Mouse (Mus musculus) forebrain, embryonic 13.5 days (tissue): Measurements from ENCODE around the gene Gprin1. TPM values are rescaled to one million over a fixed set of nuclear protein-coding genes. Genes with fewer than 3 reads are reported as not detected.

Experiments used
- ATAC-seq: fragments of 200-750 bp; cut with Nextera tagmentation; 2 replicates; pipeline ENCODE4 v1.8.0; 2017
- H3K27ac ChIP-seq: fragments of 300-500 bp; sonication (generic); 2 replicates; pipeline ENCODE4 v1.5.1; 2015; ENCODE audit warnings: inconsistent platforms, mild to moderate bottlenecking, moderate library complexity
- H3K27me3 ChIP-seq: fragments of 300-500 bp; sonication (generic); 2 replicates; pipeline ENCODE4 v1.6.1; 2015; ENCODE audit warnings: mild to moderate bottlenecking, inconsistent platforms
- H3K36me3 ChIP-seq: fragments of 300-500 bp; sonication (generic); 2 replicates; pipeline ENCODE4 v1.6.1; 2015; ENCODE audit warnings: mild to moderate bottlenecking, inconsistent platforms; ENCODE audit not compliant: poor library complexity, severe bottlenecking
- H3K4me1 ChIP-seq: fragments of 300-500 bp; sonication (generic); 2 replicates; pipeline ENCODE4 v1.6.1; 2015; ENCODE audit warnings: inconsistent platforms
- H3K4me2 ChIP-seq: fragments of 300-500 bp; sonication (generic); 2 replicates; pipeline ENCODE4 v1.6.1; 2015; ENCODE audit warnings: inconsistent platforms, mild to moderate bottlenecking, moderate library complexity
- H3K4me3 ChIP-seq: fragments of 300-500 bp; sonication (generic); 2 replicates; pipeline ENCODE4 v1.5.1; 2015; ENCODE audit warnings: mild to moderate bottlenecking, inconsistent platforms
- H3K9ac ChIP-seq: fragments of 300-500 bp; sonication (generic); 2 replicates; pipeline ENCODE4 v1.6.1; 2015; ENCODE audit warnings: mild to moderate bottlenecking, inconsistent platforms
- H3K9me3 ChIP-seq: fragments of 300-500 bp; sonication (generic); replicated peaks from 2 replicates; pipeline ENCODE4 v1.6.1; 2016; ENCODE audit warnings: inconsistent platforms
- WGBS: fragments of 180-500 bp; shearing (Covaris S2); methylation state at CpG from one replicate; pipeline ENCODE4 v1.1.7; 2015; 5-methylcytosine and 5-hydroxymethylcytosine counted together
- polyA plus RNA-seq: library from polyadenylated mRNA; unstranded; fragments of >200 nt; fragmentation: Nextera tagmentation; extraction: Ambion mirVana; gene quantifications from 2 replicates; pipeline ENCODE4 v1.2.1, GENCODE M21; 2015

Gprin1 gene
- polyA plus RNA-seq, 1 experiment from 2014 or later: 3.5 TPM

GRCm38 (mm10) chr13:54748190-54748589 is 1.5 kb downstream of the Gprin1 start:
- Histone ChIP-seq H3K9me3 (no peaks in the 10 kb centered on the region), H3K4me2 (peak overlapping the region; percentile 72), H3K4me1 (peaks cover 49% of the 10 kb centered on the region), H3K27me3 (peaks cover 27% of the 10 kb centered on the region), H3K4me3 (peak overlapping the region; percentile 68), H3K36me3 (peaks cover under 1% of the 10 kb centered on the region; the same call in 1 of the 2 replicates), H3K9ac (peak overlapping the region; percentile 80), H3K27ac (no peak overlapping the region)
- 84% methylated on average over 8 of the region's 8 CpGs for WGBS
- no peak for ATAC-seq

DNA sequence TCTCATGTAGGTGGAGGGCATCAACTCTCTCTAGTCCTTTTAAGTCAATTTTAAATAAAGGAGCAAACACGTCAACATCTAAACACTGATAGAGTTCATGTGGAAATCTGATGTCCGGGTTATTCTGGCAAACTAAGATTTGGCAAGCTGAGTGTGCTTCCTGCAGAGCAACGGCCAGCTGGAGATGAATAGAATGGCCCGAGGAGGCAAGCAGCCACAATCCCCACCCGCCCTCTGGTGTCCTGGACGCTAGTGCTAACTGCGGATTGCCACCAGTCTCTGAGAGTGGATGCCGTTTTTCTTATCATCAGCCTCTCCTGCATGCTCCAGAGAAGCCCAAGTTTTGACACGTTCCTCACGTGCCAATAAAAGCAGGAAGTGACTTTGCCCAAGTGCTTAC is 2.8 kb downstream of the Gprin1 start:
- Histone ChIP-seq H3K9ac (peak overlapping the region; percentile 46; the same call in 1 of the 2 replicates), H3K27me3 (peaks cover 16% of the 10 kb centered on the region), H3K4me2 (peak overlapping the region; percentile 72), H3K27ac (no peak overlapping the region), H3K36me3 (peaks cover 3% of the 10 kb centered on the region; the same call in 1 of the 2 replicates), H3K4me1 (peaks cover 40% of the 10 kb centered on the region), H3K4me3 (peak overlapping the region; percentile 68; the same call in 1 of the 2 replicates), H3K9me3 (no peaks in the 10 kb centered on the region)
- WGBS: 34% methylated on average over 10 of the region's 10 CpGs
- ATAC-seq: no peak

DNA sequence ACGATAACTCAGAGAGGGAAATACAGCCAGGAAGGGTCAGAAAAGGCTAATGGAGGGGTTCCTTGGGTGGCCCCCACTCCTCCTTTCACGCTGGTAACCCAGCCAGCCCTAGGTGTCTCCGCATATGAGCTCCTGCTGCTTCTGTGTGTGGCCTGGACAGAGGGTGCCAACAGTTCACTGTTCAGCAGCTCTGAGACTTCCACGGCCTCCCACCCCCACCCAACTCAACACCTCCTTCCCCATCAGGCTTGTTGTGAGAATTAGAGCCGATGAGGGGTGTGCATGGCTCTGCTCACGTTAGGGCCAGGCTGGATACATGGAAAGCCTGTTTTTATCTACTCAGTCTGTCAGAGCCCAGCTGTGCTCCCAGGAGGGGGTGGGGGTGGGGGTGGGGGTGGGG is 3.6 kb downstream of the Gprin1 start:
- H3K9ac ChIP-seq: no peak overlapping the region
- H3K9me3 ChIP-seq: no peaks in the 10 kb centered on the region
- H3K27me3 ChIP-seq: peaks cover 9% of the 10 kb centered on the region
- peak overlapping the region; percentile 38 for H3K4me2 ChIP-seq
- ATAC-seq: no peak
- 40% methylated on average over 6 of the region's 6 CpGs for WGBS
- H3K36me3 ChIP-seq: peaks cover 3% of the 10 kb centered on the region; the same call in 1 of the 2 replicates
- peaks cover 46% of the 10 kb centered on the region for H3K4me1 ChIP-seq
- H3K4me3 ChIP-seq: no peak overlapping the region
- peak overlapping the region; percentile 48; the same call in 1 of the 2 replicates for H3K27ac ChIP-seq

- peak overlapping the region; percentile 50 for H3K9ac ChIP-seq
- peaks cover 51% of the 10 kb centered on the region for H3K27me3 ChIP-seq
- peak; percentile 25; the same call in 1 of the 2 replicates for ATAC-seq
- no peak overlapping the region for H3K27ac ChIP-seq
- H3K9me3 ChIP-seq: no peaks in the 10 kb centered on the region
- peaks cover 23% of the 10 kb centered on the region for H3K4me1 ChIP-seq
- peak overlapping the region; percentile 54 for H3K4me2 ChIP-seq
- peaks cover 67% of the 10 kb centered on the region for H3K36me3 ChIP-seq
- WGBS: 5% methylated on average over 24 of the region's 34 CpGs
- peak overlapping the region; percentile 26 for H3K4me3 ChIP-seq
Measured at GRCm38 (mm10) chr13:54738213-54738601, 11.5 kb downstream of the Gprin1 start.

GRCm38 (mm10) chr13:54737488-54738212 is 12.0 kb downstream of the Gprin1 start:
- Histone ChIP-seq H3K27ac (no peak overlapping the region), H3K4me1 (peaks cover 23% of the 10 kb centered on the region), H3K36me3 (peaks cover 65% of the 10 kb centered on the region), H3K27me3 (peaks cover 51% of the 10 kb centered on the region), H3K4me3 (peak overlapping the region; percentile 26), H3K9ac (peak overlapping the region; percentile 50), H3K4me2 (peak overlapping the region; percentile 54), H3K9me3 (no peaks in the 10 kb centered on the region)
- ATAC-seq: peak; percentile 67
- WGBS: 2% methylated on average over 71 of the region's 87 CpGs

DNA sequence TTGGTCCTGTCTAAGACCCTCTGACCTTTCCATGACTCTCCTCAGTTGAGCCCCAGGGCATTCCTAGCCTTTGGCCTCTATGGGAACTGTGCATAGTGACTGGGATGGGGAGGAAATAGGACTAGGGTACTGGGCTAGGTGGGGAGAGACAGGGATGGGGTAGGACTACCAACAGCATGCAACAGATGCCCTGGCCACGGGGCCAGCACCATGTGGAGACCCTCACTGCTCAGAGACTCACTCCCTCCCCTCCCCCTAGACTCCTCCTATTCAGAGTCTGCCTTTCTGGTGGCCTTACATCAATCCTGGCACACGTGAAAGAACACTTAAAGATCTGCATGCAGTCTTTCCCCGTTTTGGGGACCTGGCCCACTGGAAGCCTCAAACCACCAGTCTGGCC is 12.7 kb downstream of the Gprin1 start:
- ATAC-seq: no peak
- Histone ChIP-seq H3K9me3 (no peaks in the 10 kb centered on the region), H3K4me3 (0 out of 2 replicates have a peak overlapping the region, but pooled peaks have one; percentile 26), H3K27me3 (peaks cover 51% of the 10 kb centered on the region), H3K4me2 (0 out of 2 replicates have a peak overlapping the region, but pooled peaks have one; percentile 54), H3K36me3 (peaks cover 65% of the 10 kb centered on the region), H3K9ac (no peak overlapping the region), H3K4me1 (peaks cover 23% of the 10 kb centered on the region), H3K27ac (no peak overlapping the region)
- WGBS: 19% methylated on average over 3 of the region's 3 CpGs

DNA sequence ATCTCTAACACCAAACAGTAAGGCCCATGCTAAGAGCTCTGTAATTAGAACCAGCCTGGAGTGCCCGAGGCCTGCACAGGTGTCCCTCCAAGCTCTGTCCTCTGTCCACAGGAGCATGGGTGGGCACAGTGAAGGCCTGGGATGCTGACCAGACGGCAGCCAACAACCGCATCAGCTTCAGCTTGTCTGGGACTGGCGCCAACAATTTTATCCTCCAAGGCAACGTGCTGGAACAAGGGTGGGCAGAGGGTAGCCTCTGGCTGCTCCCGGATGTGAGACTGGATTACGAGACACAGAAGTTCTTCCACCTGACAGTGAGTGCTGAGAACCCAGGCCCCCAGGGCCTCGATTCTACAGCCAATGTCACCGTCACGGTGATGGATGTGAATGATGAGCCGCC is 23.5 kb downstream of the Gprin1 start:
- H3K4me3 ChIP-seq: no peak overlapping the region
- peaks cover 5% of the 10 kb centered on the region; the same call in 1 of the 2 replicates for H3K9me3 ChIP-seq
- no peaks in the 10 kb centered on the region for H3K36me3 ChIP-seq
- H3K27me3 ChIP-seq: no peaks in the 10 kb centered on the region
- WGBS: 69% methylated on average over 11 of the region's 11 CpGs
- no peaks in the 10 kb centered on the region; the same call in 1 of the 2 replicates for H3K4me1 ChIP-seq
- no peak overlapping the region for H3K9ac ChIP-seq
- no peak for ATAC-seq
- no peak overlapping the region for H3K27ac ChIP-seq
- H3K4me2 ChIP-seq: no peak overlapping the region

GRCm38 (mm10) chr13:54723143-54723542 is 26.5 kb downstream of the Gprin1 start:
- Histone ChIP-seq H3K4me1 (no peaks in the 10 kb centered on the region; the same call in 1 of the 2 replicates), H3K9ac (no peak overlapping the region), H3K27me3 (no peaks in the 10 kb centered on the region), H3K4me2 (no peak overlapping the region), H3K36me3 (no peaks in the 10 kb centered on the region), H3K4me3 (no peak overlapping the region), H3K27ac (no peak overlapping the region), H3K9me3 (peaks cover 5% of the 10 kb centered on the region; the same call in 1 of the 2 replicates)
- WGBS: 89% methylated on average over 3 of the region's 3 CpGs
- no peak for ATAC-seq

DNA sequence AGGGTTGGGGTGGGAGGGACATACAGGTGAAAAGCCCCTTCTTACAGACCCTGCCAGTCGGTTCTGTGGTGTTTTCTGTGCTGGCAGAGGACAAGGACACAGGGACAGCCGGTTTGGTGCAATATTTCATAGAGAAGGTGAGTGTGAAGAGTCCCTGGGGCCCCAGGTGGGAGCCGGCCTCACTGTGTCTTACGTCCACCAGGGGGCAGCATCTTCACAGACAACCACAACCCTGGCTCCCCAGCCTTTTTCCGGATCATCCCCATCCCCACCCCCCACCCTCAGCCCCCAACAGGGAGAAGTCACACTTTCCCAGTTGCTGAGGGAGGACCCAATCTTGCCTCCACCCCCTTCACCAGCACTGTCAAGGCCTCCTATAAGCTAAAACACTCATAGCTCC is 32.8 kb downstream of the Gprin1 start:
- H3K27ac ChIP-seq: no peak overlapping the region
- WGBS: 0% methylated on average over 5 of the region's 5 CpGs
- no peaks in the 10 kb centered on the region for H3K27me3 ChIP-seq
- no peaks in the 10 kb centered on the region for H3K36me3 ChIP-seq
- no peak overlapping the region for H3K4me3 ChIP-seq
- 0 out of 2 replicates have a peak, but pooled peaks have one; percentile 61 for ATAC-seq
- no peaks in the 10 kb centered on the region for H3K9me3 ChIP-seq
- H3K4me2 ChIP-seq: no peak overlapping the region
- H3K4me1 ChIP-seq: no peaks in the 10 kb centered on the region
- no peak overlapping the region for H3K9ac ChIP-seq

DNA sequence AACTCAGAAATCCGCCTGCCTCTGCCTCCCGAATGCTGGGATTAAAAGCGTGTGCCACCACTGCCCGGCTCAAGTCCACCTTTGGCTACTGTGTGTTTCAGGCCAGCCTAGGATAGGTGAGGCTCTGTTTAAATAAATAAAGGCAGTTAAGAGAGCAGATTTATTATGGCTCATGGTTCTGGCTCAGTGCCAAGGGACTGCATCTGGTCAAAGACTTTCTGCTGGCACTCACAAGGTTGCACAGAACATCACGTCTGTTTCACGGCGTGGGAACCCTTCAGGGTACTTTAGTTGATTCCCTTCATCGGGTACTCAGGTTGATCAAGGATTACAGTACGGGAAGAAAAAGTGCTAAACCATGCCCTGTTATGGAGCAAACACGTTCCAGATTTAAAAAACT is 34.7 kb downstream of the Gprin1 start:
- Histone ChIP-seq H3K4me2 (no peak overlapping the region), H3K36me3 (no peaks in the 10 kb centered on the region), H3K9ac (no peak overlapping the region), H3K27me3 (no peaks in the 10 kb centered on the region), H3K4me3 (no peak overlapping the region), H3K27ac (no peak overlapping the region), H3K4me1 (no peaks in the 10 kb centered on the region), H3K9me3 (no peaks in the 10 kb centered on the region)
- ATAC-seq: no peak
- whole genome bisulfite sequencing: 77% methylated on average over 10 of the region's 10 CpGs

DNA sequence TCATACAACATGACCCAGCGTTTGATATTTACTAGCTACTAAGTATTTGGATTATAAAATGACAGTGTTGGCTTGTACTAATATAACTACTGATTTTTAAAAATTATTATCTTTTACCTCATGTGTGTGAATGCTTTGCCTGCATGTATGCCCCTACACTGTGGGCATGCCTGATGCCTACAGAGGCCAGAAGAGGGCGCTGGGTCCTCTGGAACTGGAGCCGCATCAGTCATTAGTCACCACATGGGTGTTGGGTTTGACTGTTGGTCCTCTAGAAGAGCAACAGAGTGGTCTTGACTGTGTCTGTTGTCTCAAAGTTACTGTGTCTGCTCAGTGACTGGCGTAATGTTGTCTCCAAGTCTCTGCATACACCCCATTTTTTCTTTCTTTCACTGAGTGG is 35.3 kb downstream of the Gprin1 start:
- Histone ChIP-seq H3K27me3 (no peaks in the 10 kb centered on the region), H3K9ac (no peak overlapping the region), H3K4me2 (no peak overlapping the region), H3K36me3 (no peaks in the 10 kb centered on the region), H3K4me1 (no peaks in the 10 kb centered on the region), H3K9me3 (no peaks in the 10 kb centered on the region), H3K27ac (no peak overlapping the region), H3K4me3 (no peak overlapping the region)
- 51% methylated on average over 4 of the region's 4 CpGs for WGBS
- ATAC-seq: no peak

GRCm38 (mm10) chr13:54710866-54711265 is 38.8 kb downstream of the Gprin1 start:
- no peak overlapping the region for H3K27ac ChIP-seq
- no peaks in the 10 kb centered on the region for H3K36me3 ChIP-seq
- no peak overlapping the region for H3K9ac ChIP-seq
- 77% methylated on average over 3 of the region's 3 CpGs for WGBS
- no peak overlapping the region for H3K4me2 ChIP-seq
- H3K4me1 ChIP-seq: no peaks in the 10 kb centered on the region
- no peak overlapping the region for H3K4me3 ChIP-seq
- H3K27me3 ChIP-seq: peaks cover 6% of the 10 kb centered on the region; the same call in 1 of the 2 replicates
- H3K9me3 ChIP-seq: no peaks in the 10 kb centered on the region
- no peak for ATAC-seq
